Mouse (Mus musculus): Measurements from ENCODE around the gene Atn1.

GRCm38 (mm10) chr6:124704417-124704816 is 51.9 kb downstream of the Atn1 start:
- TF ChIP-seq MAFK (IDR thresholded peaks at IDR 0.05; ENCODE audit: borderline replicate concordance, low read depth, low read length) (no peak), NELFE (IDR thresholded peaks at IDR 0.05; ENCODE audit: low read depth, low read length) (no peak), CHD2 (IDR thresholded peaks at IDR 0.05; ENCODE audit: low read length) (no peak; the same call in 1 of the 2 replicates), HCFC1 (IDR thresholded peaks at IDR 0.05; ENCODE audit: low read depth, low read length) (no peak), TAL1 (IDR thresholded peaks at IDR 0.05; ENCODE audit: low read length) (no peak), CTCF (IDR thresholded peaks at IDR 0.05 in 2 of 3, conservative IDR thresholded peaks at IDR 0.05 in 1 of 3; ENCODE audit: control insufficient read depth in 1 of 3, insufficient read depth in 1 of 3, low read depth in 2 of 3, low read length in 3 of 3, poor library complexity in 1 of 3, severe bottlenecking in 1 of 3) (no peak), TCF12 (IDR thresholded peaks at IDR 0.05; ENCODE audit: low read depth, low read length) (no peak), POLR2A (IDR thresholded peaks at IDR 0.05; ENCODE audit: control insufficient read depth in 1 of 2, insufficient read depth in 1 of 2, low read depth in 1 of 2, low read length in 2 of 2, poor library complexity in 1 of 2) (no peak)
